Mouse (Mus musculus): ENCODE data around the gene Retsat.

- TF ChIP-seq CTCF (IDR thresholded peaks at IDR 0.05; ENCODE audit: low read depth), result no peak
- no peak for TF ChIP-seq EP300 (IDR thresholded peaks at IDR 0.05; ENCODE audit: low read depth)
These were observed 16.5 kb upstream of the Retsat start for GRCm38 (mm10) chr6:72581625-72582382.

Measured in liver, embryonic 14.5 days (tissue).